Mouse (Mus musculus): ENCODE measurements around the gene Adcy9.

- TF ChIP-seq EP300 (IDR thresholded peaks at IDR 0.05; ENCODE audit: low read depth): no peak
- TF ChIP-seq CTCF (IDR thresholded peaks at IDR 0.05; ENCODE audit: low read depth): no peak
Observed at GRCm38 (mm10) chr16:4279601-4280000, 140.7 kb downstream of the Adcy9 start.
